Mouse (Mus musculus) forebrain, embryonic 11.5 days (tissue): ENCODE data around the gene Rprd1b. TPM values are rescaled to one million over a fixed set of nuclear protein-coding genes. Genes with fewer than 3 reads are reported as not detected.

ENCODE experiments used
- ATAC-seq: fragments of 200-750 bp; cut with Nextera tagmentation; replicated peaks from 2 replicates; pipeline ENCODE4 v1.8.0; 2017; ENCODE audit warnings: moderate TSS enrichment; ENCODE audit not compliant: low FRiP score
- DNase-seq: peaks from one replicate; pipeline ENCODE4 v3.0.0-alpha.2; 2017; ENCODE audit warnings: low spot score
- H3K27ac ChIP-seq: fragments of 300-500 bp; sonication (generic); 2 replicates; pipeline ENCODE4 v1.5.1; 2014; ENCODE audit warnings: low read depth, low read length
- H3K27me3 ChIP-seq: fragments of 300-500 bp; sonication (generic); 2 replicates; pipeline ENCODE4 v1.6.1; 2014; ENCODE audit warnings: mild to moderate bottlenecking, low read length, mixed read lengths; ENCODE audit not compliant: control insufficient read depth, insufficient read depth
- H3K36me3 ChIP-seq: fragments of 300-500 bp; sonication (generic); 2 replicates; pipeline ENCODE4 v1.6.1; 2014; ENCODE audit warnings: mild to moderate bottlenecking, low read length, moderate library complexity, mixed read lengths; ENCODE audit not compliant: control insufficient read depth, insufficient read depth
- H3K4me1 ChIP-seq: fragments of 300-500 bp; sonication (generic); replicated peaks from 2 replicates; pipeline ENCODE4 v1.6.1; 2014; ENCODE audit warnings: low read length, mixed read lengths; ENCODE audit not compliant: control insufficient read depth, insufficient read depth
- H3K4me2 ChIP-seq: fragments of 300-500 bp; sonication (generic); 2 replicates; pipeline ENCODE4 v1.6.1; 2014; ENCODE audit warnings: low read depth, mild to moderate bottlenecking, low read length, moderate library complexity, mixed read lengths; ENCODE audit not compliant: severe bottlenecking
- H3K4me3 ChIP-seq: fragments of 300-500 bp; sonication (generic); 2 replicates; pipeline ENCODE4 v1.5.1; 2014; ENCODE audit warnings: low read depth, low read length
- H3K9ac ChIP-seq: fragments of 300-500 bp; sonication (generic); 2 replicates; pipeline ENCODE4 v1.6.1; 2014; ENCODE audit warnings: low read length
- H3K9me3 ChIP-seq: fragments of 300-500 bp; sonication (generic); 2 replicates; pipeline ENCODE4 v1.6.1; 2016; ENCODE audit warnings: low read length, mixed read lengths; ENCODE audit not compliant: control insufficient read depth
- WGBS: fragments of 180-500 bp; shearing (Covaris S2); extraction: QIAGEN DNeasy Blood & Tissue Kit; methylation state at CpG from one replicate; pipeline ENCODE4 v1.1.7; 2014; 5-methylcytosine and 5-hydroxymethylcytosine counted together
- polyA plus RNA-seq: library from polyadenylated mRNA; unstranded; fragments of >200 nt; fragmentation: Nextera tagmentation; extraction: Ambion mirVana; gene quantifications from 2 replicates; pipeline ENCODE4 v1.2.1, GENCODE M21; 2014

Rprd1b gene
- polyA plus RNA-seq, 1 experiment from 2014 or later = 65.6 TPM

- 92% methylated on average over 7 of the region's 7 CpGs for WGBS
- Histone ChIP-seq H3K4me1 (peaks cover 4% of the 10 kb centered on the region; the same call in 1 of the 2 replicates), H3K27me3 (no peaks in the 10 kb centered on the region), H3K4me3 (peak overlapping the region; percentile 94), H3K9me3 (no peaks in the 10 kb centered on the region), H3K27ac (no peak overlapping the region), H3K9ac (no peak overlapping the region), H3K36me3 (no peaks in the 10 kb centered on the region; the same call in 1 of the 2 replicates), H3K4me2 (peak overlapping the region; percentile 74)
- DNase-seq (no peak), ATAC-seq (no peak)
These were observed 1.7 kb downstream of the Rprd1b start for GRCm38 (mm10) chr2:158030007-158030406.

GRCm38 (mm10) chr2:158035813-158036212 lies 7.5 kb downstream of the Rprd1b start:
- peaks cover 2% of the 10 kb centered on the region; the same call in 1 of the 2 replicates for H3K4me1 ChIP-seq
- DNase-seq (no peak), ATAC-seq (no peak)
- 91% methylated on average over 2 of the region's 2 CpGs for WGBS
- H3K36me3 ChIP-seq = peaks cover 2% of the 10 kb centered on the region; the same call in 1 of the 2 replicates
- no peaks in the 10 kb centered on the region for H3K9me3 ChIP-seq
- no peak overlapping the region for H3K9ac ChIP-seq
- H3K4me2 ChIP-seq = no peak overlapping the region
- H3K4me3 ChIP-seq = no peak overlapping the region
- H3K27me3 ChIP-seq = no peaks in the 10 kb centered on the region
- no peak overlapping the region for H3K27ac ChIP-seq

GRCm38 (mm10) chr2:158036408-158036807 lies 8.1 kb downstream of the Rprd1b start:
- WGBS = 91% methylated on average over 6 of the region's 6 CpGs
- H3K4me3 ChIP-seq = no peak overlapping the region
- no peaks in the 10 kb centered on the region for H3K27me3 ChIP-seq
- H3K4me2 ChIP-seq = no peak overlapping the region
- H3K36me3 ChIP-seq = peaks cover 2% of the 10 kb centered on the region; the same call in 1 of the 2 replicates
- DNase-seq (no peak), ATAC-seq (no peak)
- no peak overlapping the region for H3K27ac ChIP-seq
- no peaks in the 10 kb centered on the region for H3K4me1 ChIP-seq
- H3K9me3 ChIP-seq = no peaks in the 10 kb centered on the region
- no peak overlapping the region for H3K9ac ChIP-seq

GRCm38 (mm10) chr2:158036953-158037352 lies 8.7 kb downstream of the Rprd1b start:
- no peak overlapping the region for H3K4me3 ChIP-seq
- H3K27ac ChIP-seq = no peak overlapping the region
- H3K9ac ChIP-seq = no peak overlapping the region
- ATAC-seq (no peak), DNase-seq (no peak)
- 90% methylated on average over 7 of the region's 7 CpGs for WGBS
- no peaks in the 10 kb centered on the region for H3K27me3 ChIP-seq
- peaks cover 2% of the 10 kb centered on the region; the same call in 1 of the 2 replicates for H3K36me3 ChIP-seq
- no peaks in the 10 kb centered on the region for H3K4me1 ChIP-seq
- no peaks in the 10 kb centered on the region for H3K9me3 ChIP-seq
- no peak overlapping the region for H3K4me2 ChIP-seq

- no peak overlapping the region for H3K27ac ChIP-seq
- H3K4me3 ChIP-seq = no peak overlapping the region
- no peaks in the 10 kb centered on the region for H3K4me1 ChIP-seq
- DNase-seq = no peak
- WGBS = 100% methylated on average over 1 of the region's 1 CpGs
- H3K27me3 ChIP-seq = no peaks in the 10 kb centered on the region
- no peak for ATAC-seq
- no peak overlapping the region for H3K4me2 ChIP-seq
- H3K36me3 ChIP-seq = peaks cover 2% of the 10 kb centered on the region; the same call in 1 of the 2 replicates
- H3K9ac ChIP-seq = no peak overlapping the region
- no peaks in the 10 kb centered on the region for H3K9me3 ChIP-seq
These were observed 9.3 kb downstream of the Rprd1b start for GRCm38 (mm10) chr2:158037571-158037970.

GRCm38 (mm10) chr2:158039662-158040061 lies 11.4 kb downstream of the Rprd1b start:
- WGBS = 77% methylated on average over 1 of the region's 1 CpGs

GRCm38 (mm10) chr2:158040396-158040795 lies 12.1 kb downstream of the Rprd1b start:
- H3K9ac ChIP-seq = no peak overlapping the region
- H3K4me2 ChIP-seq = no peak overlapping the region
- no peak for DNase-seq
- no peaks in the 10 kb centered on the region for H3K9me3 ChIP-seq
- no peak for ATAC-seq
- H3K27ac ChIP-seq = no peak overlapping the region
- peaks cover 5% of the 10 kb centered on the region; the same call in 1 of the 2 replicates for H3K36me3 ChIP-seq
- H3K4me3 ChIP-seq = no peak overlapping the region
- no peaks in the 10 kb centered on the region for H3K27me3 ChIP-seq
- 91% methylated on average over 2 of the region's 2 CpGs for WGBS
- no peaks in the 10 kb centered on the region for H3K4me1 ChIP-seq

More at GRCm38 (mm10) chr2:158039662-158040061, 11.4 kb downstream of the Rprd1b start:
- ATAC-seq = no peak
- Histone ChIP-seq H3K36me3 (peaks cover 5% of the 10 kb centered on the region; the same call in 1 of the 2 replicates), H3K9ac (no peak overlapping the region), H3K9me3 (no peaks in the 10 kb centered on the region), H3K4me3 (no peak overlapping the region), H3K27ac (no peak overlapping the region), H3K27me3 (no peaks in the 10 kb centered on the region), H3K4me2 (no peak overlapping the region), H3K4me1 (no peaks in the 10 kb centered on the region)
- no peak for DNase-seq

- H3K9ac ChIP-seq = no peak overlapping the region
- H3K9me3 ChIP-seq = no peaks in the 10 kb centered on the region
- DNase-seq (no peak), ATAC-seq (no peak)
- H3K27me3 ChIP-seq = no peaks in the 10 kb centered on the region
- no peak overlapping the region for H3K4me3 ChIP-seq
- no peaks in the 10 kb centered on the region for H3K4me1 ChIP-seq
- 89% methylated on average over 8 of the region's 8 CpGs for WGBS
- peaks cover 5% of the 10 kb centered on the region; the same call in 1 of the 2 replicates for H3K36me3 ChIP-seq
- no peak overlapping the region for H3K27ac ChIP-seq
- no peak overlapping the region for H3K4me2 ChIP-seq
These were observed 15.2 kb downstream of the Rprd1b start for GRCm38 (mm10) chr2:158043504-158043903.

- H3K4me2 ChIP-seq = no peak overlapping the region
- no peak overlapping the region for H3K4me3 ChIP-seq
- peaks cover 7% of the 10 kb centered on the region; the same call in 1 of the 2 replicates for H3K36me3 ChIP-seq
- H3K27ac ChIP-seq = no peak overlapping the region
- DNase-seq = no peak
- 84% methylated on average over 4 of the region's 4 CpGs for WGBS
- H3K9me3 ChIP-seq = no peaks in the 10 kb centered on the region
- H3K9ac ChIP-seq = no peak overlapping the region
- no peaks in the 10 kb centered on the region for H3K4me1 ChIP-seq
- ATAC-seq = no peak
- no peaks in the 10 kb centered on the region for H3K27me3 ChIP-seq
These were observed 17.9 kb downstream of the Rprd1b start for GRCm38 (mm10) chr2:158046186-158046585.
